Mouse (Mus musculus) MEL (cell line): ENCODE data around the gene Sipa1l3. TPM values are rescaled to one million over a fixed set of nuclear protein-coding genes. Genes with fewer than 3 reads are reported as not detected.

Source experiments
- DNase-seq: peaks from one replicate; pipeline ENCODE4 v3.0.0; 2011; ENCODE audit warnings: low read depth, low spot score
- H3K27ac ChIP-seq: 2 replicates; pipeline ENCODE4 v1.5.1; 2012; ENCODE audit warnings: low read depth, mild to moderate bottlenecking, control low read depth, low read length, moderate library complexity; ENCODE audit not compliant: control insufficient read depth
- H3K27me3 ChIP-seq, 2 experiments: fragments of 150-350 bp in 1 of 2; sonication (generic) in 1 of 2; 2 replicates each; pipeline ENCODE4 v1.6.1; 2012; ENCODE audit warnings: low read length in 2 of 2, mild to moderate bottlenecking in 2 of 2, improper control_type of control experiment in 1 of 2, moderate library complexity in 1 of 2; ENCODE audit not compliant: insufficient read depth in 2 of 2, control insufficient read depth in 1 of 2
- H3K36me3 ChIP-seq, 2 experiments: 2 replicates each; pipeline ENCODE4 v1.6.1; 2012 to 2014; ENCODE audit warnings: low read length in 2 of 2, improper control_type of control experiment in 1 of 2, inconsistent platforms in 1 of 2, mild to moderate bottlenecking in 1 of 2; ENCODE audit not compliant: insufficient read depth in 2 of 2, control insufficient read depth in 1 of 2
- H3K4me1 ChIP-seq, 2 experiments: fragments of 150-350 bp in 1 of 2; sonication (generic) in 1 of 2; 2 replicates each; pipeline ENCODE4 v1.6.1; 2012; ENCODE audit warnings: low read length in 2 of 2, improper control_type of control experiment in 1 of 2, mild to moderate bottlenecking in 1 of 2; ENCODE audit not compliant: insufficient read depth in 2 of 2, control insufficient read depth in 1 of 2
- H3K4me3 ChIP-seq, 2 experiments: fragments of 150-350 bp in 1 of 2; sonication (generic) in 1 of 2; 2 replicates each; pipeline ENCODE4 v1.5.1; 2012; ENCODE audit warnings: low read depth in 2 of 2, low read length in 2 of 2, mild to moderate bottlenecking in 2 of 2, moderate library complexity in 2 of 2, control low read depth in 1 of 2, improper control_type of control experiment in 1 of 2; ENCODE audit not compliant: control insufficient read depth in 1 of 2, insufficient read depth in 1 of 2
- H3K79me2 ChIP-seq: 2 replicates; pipeline ENCODE4 v1.6.1; 2012; ENCODE audit warnings: mild to moderate bottlenecking, low read length, moderate library complexity; ENCODE audit not compliant: control insufficient read depth, poor library complexity, insufficient read depth
- H3K9ac ChIP-seq: 2 replicates; pipeline ENCODE4 v1.6.1; 2012; ENCODE audit warnings: low read depth, mild to moderate bottlenecking, control low read depth, low read length, moderate library complexity; ENCODE audit not compliant: control insufficient read depth, poor library complexity, severe bottlenecking
- H3K9me3 ChIP-seq: fragments of 150-350 bp; sonication (generic); replicated peaks from 2 replicates; pipeline ENCODE4 v1.6.1; 2012; ENCODE audit warnings: mild to moderate bottlenecking, low read length, improper control_type of control experiment, moderate library complexity; ENCODE audit not compliant: insufficient read depth
- BHLHE40 ChIP-seq: IDR thresholded peaks from 2 replicates; pipeline ENCODE4 v1.6.1; 2012; ENCODE audit warnings: low read depth, mild to moderate bottlenecking, inconsistent platforms, low read length, improper control_type of control experiment, borderline replicate concordance
- CHD1 ChIP-seq: IDR thresholded peaks from 2 replicates; pipeline ENCODE4 v1.6.1; 2012; ENCODE audit warnings: low read depth, mild to moderate bottlenecking, inconsistent platforms, low read length, improper control_type of control experiment
- CHD2 ChIP-seq: IDR thresholded peaks from 2 replicates; pipeline ENCODE4 v1.6.1; 2011; ENCODE audit warnings: low read length, improper control_type of control experiment
- CTCF ChIP-seq, 3 experiments: IDR thresholded peaks in 2 of 3; conservative IDR thresholded peaks in 1 of 3; 2 replicates each; pipeline ENCODE4 v1.5.1; 2011 to 2012; ENCODE audit warnings: low read length in 3 of 3, low read depth in 2 of 3, mild to moderate bottlenecking in 2 of 3, improper control_type of control experiment in 1 of 3, inconsistent platforms in 1 of 3, mixed read lengths in 1 of 3, moderate library complexity in 1 of 3; ENCODE audit not compliant: control insufficient read depth in 1 of 3, insufficient read depth in 1 of 3, poor library complexity in 1 of 3, severe bottlenecking in 1 of 3
- E2F4 ChIP-seq: IDR thresholded peaks from 2 replicates; pipeline ENCODE4 v1.6.1; 2011; ENCODE audit warnings: low read depth, low read length, improper control_type of control experiment, borderline replicate concordance
- ELF1 ChIP-seq: IDR thresholded peaks from 2 replicates; pipeline ENCODE4 v1.6.1; 2014; ENCODE audit warnings: low read depth, mild to moderate bottlenecking, inconsistent platforms, low read length, improper control_type of control experiment, moderate library complexity
- EP300 ChIP-seq, 2 experiments: IDR thresholded peaks; 2 replicates each; pipeline ENCODE4 v1.6.1; 2011; ENCODE audit warnings: improper control_type of control experiment in 2 of 2, low read length in 2 of 2, low read depth in 1 of 2, mild to moderate bottlenecking in 1 of 2
- ETS1 ChIP-seq: IDR thresholded peaks from 2 replicates; pipeline ENCODE4 v1.6.1; 2012; ENCODE audit warnings: low read depth, mild to moderate bottlenecking, inconsistent platforms, low read length, improper control_type of control experiment, moderate library complexity
- GABPA ChIP-seq: IDR thresholded peaks from 2 replicates; pipeline ENCODE4 v1.6.1; 2012; ENCODE audit warnings: low read depth, mild to moderate bottlenecking, inconsistent platforms, low read length, improper control_type of control experiment, moderate library complexity
- HCFC1 ChIP-seq: IDR thresholded peaks from 2 replicates; pipeline ENCODE4 v1.6.1; 2012; ENCODE audit warnings: low read depth, mild to moderate bottlenecking, inconsistent platforms, low read length, improper control_type of control experiment, moderate library complexity
- JUND ChIP-seq: IDR thresholded peaks from 2 replicates; pipeline ENCODE4 v1.6.1; 2011; ENCODE audit warnings: low read depth, mild to moderate bottlenecking, improper control_type of control experiment, low read length
- KAT2A ChIP-seq: conservative IDR thresholded peaks from 2 replicates; pipeline ENCODE4 v1.6.1; 2012; ENCODE audit warnings: low read depth, low read length, improper control_type of control experiment, inconsistent platforms
- MAFK ChIP-seq: IDR thresholded peaks from 2 replicates; pipeline ENCODE4 v1.6.1; 2011; ENCODE audit warnings: low read depth, mild to moderate bottlenecking, low read length, improper control_type of control experiment, borderline replicate concordance
- MAX ChIP-seq: IDR thresholded peaks from 2 replicates; pipeline ENCODE4 v1.6.1; 2011; ENCODE audit warnings: low read length, improper control_type of control experiment
- MAZ ChIP-seq: IDR thresholded peaks from 2 replicates; pipeline ENCODE4 v1.6.1; 2012; ENCODE audit warnings: low read depth, mild to moderate bottlenecking, inconsistent platforms, low read length, improper control_type of control experiment
- MEF2A ChIP-seq: IDR thresholded peaks from 2 replicates; pipeline ENCODE4 v1.6.1; 2014; ENCODE audit warnings: low read depth, mild to moderate bottlenecking, inconsistent platforms, low read length, improper control_type of control experiment; ENCODE audit not compliant: poor library complexity, insufficient replicate concordance, severe bottlenecking; ENCODE audit errors: extremely low read depth
- MXI1 ChIP-seq: IDR thresholded peaks from 2 replicates; pipeline ENCODE4 v1.6.1; 2011; ENCODE audit warnings: mild to moderate bottlenecking, low read depth, low read length, improper control_type of control experiment
- MYB ChIP-seq: IDR thresholded peaks from 2 replicates; pipeline ENCODE4 v1.6.1; 2011; ENCODE audit warnings: mild to moderate bottlenecking, low read depth, low read length, improper control_type of control experiment
- MYC ChIP-seq: IDR thresholded peaks from 2 replicates; pipeline ENCODE4 v1.6.1; 2011; ENCODE audit warnings: low read depth, mild to moderate bottlenecking, low read length, improper control_type of control experiment, moderate library complexity
- NELFE ChIP-seq: IDR thresholded peaks from 2 replicates; pipeline ENCODE4 v1.6.1; 2011; ENCODE audit warnings: low read depth, low read length, improper control_type of control experiment
- POLR2A ChIP-seq, 2 experiments: IDR thresholded peaks; 2 replicates each; pipeline ENCODE4 v1.6.1; 2011 to 2012; ENCODE audit warnings: low read length in 2 of 2, mild to moderate bottlenecking in 2 of 2, control low read depth in 1 of 2, improper control_type of control experiment in 1 of 2, low read depth in 1 of 2, moderate library complexity in 1 of 2; ENCODE audit not compliant: control insufficient read depth in 1 of 2, insufficient read depth in 1 of 2, poor library complexity in 1 of 2
- POLR2AphosphoS2 ChIP-seq: IDR thresholded peaks from 2 replicates; pipeline ENCODE4 v1.6.1; 2011; ENCODE audit warnings: low read length, improper control_type of control experiment
- POLR2AphosphoS5 ChIP-seq: IDR thresholded peaks from 2 replicates; pipeline ENCODE4 v1.6.1; 2012; ENCODE audit warnings: low read depth, borderline replicate concordance, mild to moderate bottlenecking, inconsistent platforms, low read length, moderate library complexity, mixed read lengths
- RAD21 ChIP-seq: IDR thresholded peaks from 2 replicates; pipeline ENCODE4 v1.6.1; 2011; ENCODE audit warnings: mild to moderate bottlenecking, low read depth, low read length, improper control_type of control experiment
- RCOR1 ChIP-seq: IDR thresholded peaks from 2 replicates; pipeline ENCODE4 v1.6.1; 2012; ENCODE audit warnings: low read depth, mild to moderate bottlenecking, inconsistent platforms, low read length, improper control_type of control experiment
- SIN3A ChIP-seq: IDR thresholded peaks from 2 replicates; pipeline ENCODE4 v1.6.1; 2012; ENCODE audit warnings: low read length, improper control_type of control experiment, inconsistent platforms
- SMC3 ChIP-seq: IDR thresholded peaks from 2 replicates; pipeline ENCODE4 v1.6.1; 2011; ENCODE audit warnings: low read depth, low read length, improper control_type of control experiment
- TAL1 ChIP-seq: IDR thresholded peaks from 2 replicates; pipeline ENCODE4 v1.6.1; 2012; ENCODE audit warnings: mild to moderate bottlenecking, inconsistent platforms, low read length, moderate library complexity, mixed read lengths
- TCF12 ChIP-seq: IDR thresholded peaks from 2 replicates; pipeline ENCODE4 v1.6.1; 2014; ENCODE audit warnings: low read depth, mild to moderate bottlenecking, inconsistent platforms, low read length, improper control_type of control experiment, moderate library complexity
- UBTF ChIP-seq: IDR thresholded peaks from 2 replicates; pipeline ENCODE4 v1.6.1; 2012; ENCODE audit warnings: low read depth, mild to moderate bottlenecking, inconsistent platforms, low read length, improper control_type of control experiment, moderate library complexity, borderline replicate concordance; ENCODE audit not compliant: insufficient read depth
- USF1 ChIP-seq: IDR thresholded peaks from 2 replicates; pipeline ENCODE4 v1.6.1; 2014; ENCODE audit warnings: low read depth, mild to moderate bottlenecking, inconsistent platforms, low read length, improper control_type of control experiment, moderate library complexity
- USF2 ChIP-seq, 2 experiments: IDR thresholded peaks; 2 replicates each; pipeline ENCODE4 v1.6.1; 2011 to 2012; ENCODE audit warnings: improper control_type of control experiment in 2 of 2, low read length in 2 of 2, borderline replicate concordance in 1 of 2, inconsistent platforms in 1 of 2, low read depth in 1 of 2, mild to moderate bottlenecking in 1 of 2; ENCODE audit not compliant: insufficient read depth in 1 of 2
- ZC3H11A ChIP-seq: IDR thresholded peaks from 2 replicates; pipeline ENCODE4 v1.6.1; 2012; ENCODE audit warnings: low read depth, mild to moderate bottlenecking, inconsistent platforms, low read length, improper control_type of control experiment
- ZKSCAN1 ChIP-seq: IDR thresholded peaks from 2 replicates; pipeline ENCODE4 v1.6.1; 2012; ENCODE audit warnings: low read depth, mild to moderate bottlenecking, inconsistent platforms, low read length, improper control_type of control experiment, moderate library complexity
- ZMIZ1 ChIP-seq: IDR thresholded peaks from 2 replicates; pipeline ENCODE4 v1.6.1; 2012; ENCODE audit warnings: low read depth, mild to moderate bottlenecking, inconsistent platforms, low read length, improper control_type of control experiment, moderate library complexity
- ZNF384 ChIP-seq: IDR thresholded peaks from 2 replicates; pipeline ENCODE4 v1.6.1; 2012; ENCODE audit warnings: low read depth, mild to moderate bottlenecking, inconsistent platforms, low read length, improper control_type of control experiment
- polyA plus RNA-seq, 2 experiments: library from polyadenylated mRNA; stranded (reverse) in 1 of 2; unstranded in 1 of 2; fragments of >175 nt in 1 of 2; fragments of >200 nt in 1 of 2; gene quantifications; 2 replicates each; pipeline versions ENCODE4 v1.2.1 to v1.2.4; 2012; ENCODE audit warnings: low replicate concordance in 2 of 2, low read depth in 1 of 2; ENCODE audit not compliant: insufficient read length in 2 of 2, insufficient read depth in 1 of 2, missing spikeins in 1 of 2
- total RNA-seq: library from RNA; depleted of rRNA; stranded (reverse); fragments of 300-350 nt; gene quantifications from 2 replicates; pipeline ENCODE4 v1.2.3, GENCODE M21; 2012

The Sipa1l3 gene
- total and polyA plus RNA-seq, 3 experiments, result 14.9 to 49.4 TPM; not detected in 1

- Histone ChIP-seq H3K9me3 (no peaks in the 10 kb centered on the region), H3K9ac (no peak overlapping the region), H3K4me3 (no peak overlapping the region), H3K27ac (no peak overlapping the region), H3K4me1 (peaks cover 4 to 7% of the 10 kb centered on the region in 2 experiments; a peak in 2 of 4 replicates), H3K79me2 (peaks cover 8% of the 10 kb centered on the region), H3K36me3 (peaks cover 0 to 7% of the 10 kb centered on the region in 2 experiments; a peak in 2 of 4 replicates), H3K27me3 (no peaks in the 10 kb centered on the region)
- DNase-seq, result peak; percentile 88
- TF ChIP-seq ZC3H11A (peak; percentile 92), ZNF384 (no peak), POLR2AphosphoS5 (no peak), KAT2A (no peak), MEF2A (no peak), USF2 (IDR thresholded peaks at IDR 0.05; ENCODE audit: borderline replicate concordance in 1 of 2, insufficient read depth in 1 of 2, low read depth in 1 of 2, low read length in 2 of 2) (no peak), BHLHE40 (no peak), GABPA (no peak), TCF12 (0 out of 2 replicates have a peak, but pooled peaks have one; percentile 32), MYB (no peak), MXI1 (no peak), RCOR1 (no peak), POLR2A (IDR thresholded peaks at IDR 0.05; ENCODE audit: control insufficient read depth in 1 of 2, insufficient read depth in 1 of 2, low read depth in 1 of 2, low read length in 2 of 2, poor library complexity in 1 of 2) (no peak), SMC3 (peak; percentile 94), ELF1 (peak; percentile 41; the same call in 1 of the 2 replicates), ZKSCAN1 (no peak), RAD21 (peak; percentile 99), HCFC1 (0 out of 2 replicates have a peak, but pooled peaks have one; percentile 34), TAL1 (no peak), SIN3A (peak; percentile 72), NELFE (no peak), ETS1 (no peak), E2F4 (no peak), USF1 (no peak), CHD2 (no peak), CHD1 (no peak), MAX (peak; percentile 52; the same call in 1 of the 2 replicates), EP300 (IDR thresholded peaks at IDR 0.05; ENCODE audit: low read depth in 1 of 2, low read length in 2 of 2) (no peak), UBTF (no peak), CTCF (IDR thresholded peaks at IDR 0.05 in 2 of 3, conservative IDR thresholded peaks at IDR 0.05 in 1 of 3; ENCODE audit: control insufficient read depth in 1 of 3, insufficient read depth in 1 of 3, low read depth in 2 of 3, low read length in 3 of 3, poor library complexity in 1 of 3, severe bottlenecking in 1 of 3) (peak; percentile 92 to 99 (median 96)), POLR2AphosphoS2 (no peak), ZMIZ1 (no peak), MYC (0 out of 2 replicates have a peak, but pooled peaks have one; percentile 71), JUND (no peak), MAZ (no peak), MAFK (no peak)
These were observed 3.6 kb upstream of the Sipa1l3 start for GRCm38 (mm10) chr7:29521841-29522575.
